8 mouse cellular contexts compared by ENCODE assay signal in genomic region chr15:86112707-86113341, GRCm38 (mm10). TPM values are rescaled to one million over a fixed set of nuclear protein-coding genes. Genes with fewer than 3 reads are reported as not detected.
DNase-seq lines count a peak whose midpoint lies in the region; ATAC-seq and TF ChIP-seq lines count a peak whose summit lies in the region.

No protein-coding gene starts in this region.

- ATAC-seq in forebrain, postnatal 0 days, result peak; percentile 46
- no peak for ATAC-seq in midbrain, embryonic 11.5 days (ENCODE audit: low FRiP score)

- no peak for TF ChIP-seq POLR2A in lung, adult 2 months (IDR thresholded peaks at IDR 0.05; ENCODE audit: borderline replicate concordance, extremely low read depth, low read depth, low read length)

- WGBS in forebrain, postnatal 0 days, result 7% methylated on average over 10 of the region's 10 CpGs
- WGBS in midbrain, embryonic 11.5 days, result 11% methylated on average over 10 of the region's 10 CpGs
- WGBS in lung, adult 2 months, result 45% methylated on average over 10 of the region's 10 CpGs

- no peaks in the 10 kb centered on the region for H3K9me3 ChIP-seq in forebrain, postnatal 0 days (ENCODE audit: low read length)
- no peaks in the 10 kb centered on the region for H3K9me3 ChIP-seq in midbrain, embryonic 11.5 days (ENCODE audit: control insufficient read depth, low read length)

- peak overlapping the region; percentile 22; the same call in 1 of the 2 replicates for H3K9ac ChIP-seq in forebrain, postnatal 0 days
- H3K9ac ChIP-seq in midbrain, embryonic 11.5 days (ENCODE audit: low read length), result no peak overlapping the region; the same call in 1 of the 2 replicates

- no peak overlapping the region for H3K4me3 ChIP-seq in left cerebral cortex, adult 2 months
- H3K4me3 ChIP-seq in forebrain, postnatal 0 days (ENCODE audit: low read depth, low read length), result no peak overlapping the region
- H3K4me3 ChIP-seq in midbrain, embryonic 11.5 days (ENCODE audit: low read depth, low read length), result no peak overlapping the region
- H3K4me3 ChIP-seq in lung, adult 2 months (replicated peaks; ENCODE audit: extremely low read depth, low read depth, low read length), result no peak overlapping the region

- no peak for DNase-seq in left cerebral cortex, adult 2 months (ENCODE audit: extremely low spot score in 1 of 2, low spot score in 2 of 2)
- no peak for DNase-seq in left cerebral cortex, postnatal 10 days (ENCODE audit: extremely low spot score in 1 of 2, low spot score in 2 of 2)
- DNase-seq in brain, adult 2 months (ENCODE audit: low read depth, low spot score), result peak; percentile 88
- peak; percentile 45 for DNase-seq in forebrain, postnatal 0 days
- DNase-seq in midbrain, embryonic 11.5 days (ENCODE audit: low spot score, missing footprints), result peak; percentile 86
- no peak for DNase-seq in layer of hippocampus, adult 9-10 months (ENCODE audit: low spot score)
- DNase-seq in lung, adult 2 months, result no peak
- no peak for DNase-seq in natural killer cell, adult 2 months (ENCODE audit: low spot score in 2 of 2)

- no peak overlapping the region for H3K4me2 ChIP-seq in forebrain, postnatal 0 days (ENCODE audit: low read depth)
- no peak overlapping the region for H3K4me2 ChIP-seq in midbrain, embryonic 11.5 days

- no peaks in the 10 kb centered on the region; the same call in 1 of the 2 replicates for H3K36me3 ChIP-seq in forebrain, postnatal 0 days (ENCODE audit: insufficient read depth)
- H3K36me3 ChIP-seq in midbrain, embryonic 11.5 days (ENCODE audit: control insufficient read depth, insufficient read depth, low read length), result no peaks in the 10 kb centered on the region

- peaks cover 17% of the 10 kb centered on the region for H3K4me1 ChIP-seq in forebrain, postnatal 0 days (ENCODE audit: insufficient read depth)
- peaks cover 19% of the 10 kb centered on the region for H3K4me1 ChIP-seq in midbrain, embryonic 11.5 days (ENCODE audit: control insufficient read depth, insufficient read depth, low read length)
- H3K4me1 ChIP-seq in lung, adult 2 months (ENCODE audit: control insufficient read depth, insufficient read depth, low read length), result peaks cover 8% of the 10 kb centered on the region

- peak overlapping the region; percentile 7; the same call in 1 of the 2 replicates for H3K27ac ChIP-seq in left cerebral cortex, adult 2 months
- peak overlapping the region; percentile 76 for H3K27ac ChIP-seq in forebrain, postnatal 0 days (ENCODE audit: low read depth, low read length)
- no peak overlapping the region; the same call in none of the 2 replicates for H3K27ac ChIP-seq in midbrain, embryonic 11.5 days (ENCODE audit: low read depth, low read length)

- no peaks in the 10 kb centered on the region for H3K27me3 ChIP-seq in forebrain, postnatal 0 days (ENCODE audit: insufficient read depth, low read length)
- H3K27me3 ChIP-seq in midbrain, embryonic 11.5 days (ENCODE audit: control insufficient read depth, insufficient read depth, low read length), result no peaks in the 10 kb centered on the region

- no peak for TF ChIP-seq CTCF in left cerebral cortex, adult 2 months (IDR thresholded peaks at IDR 0.05)
- no peak for TF ChIP-seq CTCF in forebrain, postnatal 0 days (IDR thresholded peaks at IDR 0.05; ENCODE audit: low read depth)
- TF ChIP-seq CTCF in lung, adult 2 months (IDR thresholded peaks at IDR 0.05; ENCODE audit: insufficient read depth, low read length), result no peak

- intact Hi-C loops in left cerebral cortex, adult 2 months (cut with DNase I), result no loop called here
- intact Hi-C loops in left cerebral cortex, postnatal 10 days (cut with DNase I), result no loop called here

RNA-seq across cellular contexts. Expression of gene Gramd4, which starts 55.3 kb away (rescaled TPM):
- total RNA-seq in left cerebral cortex, adult 2 months (2021), result 10 to 100 TPM; 46.2 to 51.7 TPM
- total RNA-seq in left cerebral cortex, postnatal 10 days (2021), result 10 to 100 TPM; 38.3 to 41.4 TPM
- 54.5 and 57.0 TPM in 2 replicates for total RNA-seq in forebrain, postnatal 0 days (2014; rRNA removed)
- polyA plus RNA-seq in forebrain, postnatal 0 days (2015; fragmentation: Nextera tagmentation; extraction: Ambion mirVana), result 24.8 and 28.8 TPM in 2 replicates
- 7.8 and 8.9 TPM in 2 replicates for polyA plus RNA-seq in midbrain, embryonic 11.5 days (2014; fragmentation: Nextera tagmentation; extraction: Ambion mirVana)
- polyA plus RNA-seq in lung, adult 2 months (2012; rRNA removed), result 21.5 and 24.4 TPM in 2 replicates

Comparison
In these comparisons a context has a peak if more than half of its experiments do, and no peak if none do; other contexts are left out.
1. DNase-seq: peak in brain, adult 2 months (single experiment), forebrain, postnatal 0 days (single experiment) and midbrain, embryonic 11.5 days (single experiment); none in left cerebral cortex, adult 2 months (0 of 2), left cerebral cortex, postnatal 10 days (0 of 2), layer of hippocampus, adult 9-10 months (single experiment), lung, adult 2 months (single experiment) and natural killer cell, adult 2 months (0 of 2).